Mouse (Mus musculus) cerebellum, adult 11-12 months (tissue): ENCODE measurements around the gene Smarcd3.
A peak's percentile ranks its signal among the peaks of the same experiment; 100 is the strongest.

Experiments used
- DNase-seq: peaks from one replicate; pipeline ENCODE4 v3.0.0; 2022

Gene Smarcd3

DNA sequence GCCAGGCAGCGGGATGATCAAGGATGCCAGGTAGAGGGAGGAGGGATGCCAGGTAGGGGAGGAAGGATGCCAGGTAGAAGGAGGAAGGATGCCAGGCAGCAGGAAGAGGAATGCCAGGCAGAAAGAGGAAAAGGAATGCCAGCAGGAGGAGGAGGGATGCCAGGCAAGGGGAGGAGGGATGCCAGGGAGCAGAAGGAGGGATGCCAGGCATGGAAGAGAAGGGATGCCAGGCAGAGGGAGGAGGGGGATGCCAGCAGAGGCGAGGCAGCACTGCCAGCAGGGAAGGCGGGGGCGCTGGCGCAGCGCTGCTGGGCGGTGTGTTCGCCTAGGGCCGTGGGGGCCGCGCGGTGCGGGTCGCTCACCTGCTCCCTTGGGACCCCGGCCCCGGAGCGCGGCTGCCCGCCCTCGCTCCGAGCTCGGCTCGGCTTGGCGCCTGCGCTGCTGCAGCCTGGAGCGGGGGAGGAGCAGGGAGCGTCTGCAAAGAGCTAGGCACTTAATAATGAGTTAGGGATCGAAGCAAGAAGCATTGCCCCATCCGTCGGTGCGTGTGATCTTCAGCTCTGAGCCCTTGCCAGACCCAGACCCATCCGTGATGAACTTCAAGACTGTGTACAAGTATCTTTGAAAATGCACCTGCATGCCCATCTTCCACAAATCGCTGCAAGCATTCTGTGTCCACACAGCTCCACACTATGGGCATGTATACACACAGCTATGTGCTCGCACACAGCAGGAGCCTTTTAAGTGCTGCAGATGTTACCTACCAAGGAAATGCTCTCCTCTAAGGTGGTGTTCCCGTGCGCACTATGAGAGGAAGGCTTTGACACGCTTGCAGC is at the start of gene Smarcd3:
Gene Smarcd3 (minus strand): TSS at position 426 of the 836 bp plus-strand sequence.
- peak; percentile 96 for DNase-seq

DNA sequence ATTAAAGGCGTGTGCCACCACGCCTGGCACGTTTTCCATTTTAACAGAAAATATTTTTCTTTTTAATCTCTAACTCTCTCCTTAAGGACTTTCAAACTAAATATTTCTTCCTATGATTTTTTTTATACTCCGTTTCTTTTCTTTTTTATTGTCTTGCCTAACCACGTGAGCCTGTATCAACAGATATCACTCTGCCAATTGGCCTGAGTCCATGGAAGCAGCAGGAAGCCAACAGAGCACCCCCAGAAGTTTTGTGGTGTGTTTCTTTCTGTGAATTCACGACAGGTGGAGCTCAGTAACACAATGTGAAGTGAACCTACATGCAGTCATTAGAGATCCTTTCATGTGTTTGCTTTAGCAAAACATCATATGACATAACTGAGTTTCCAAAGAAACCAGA is 37.2 kb upstream of the Smarcd3 start:
- DNase-seq: no peak

DNA sequence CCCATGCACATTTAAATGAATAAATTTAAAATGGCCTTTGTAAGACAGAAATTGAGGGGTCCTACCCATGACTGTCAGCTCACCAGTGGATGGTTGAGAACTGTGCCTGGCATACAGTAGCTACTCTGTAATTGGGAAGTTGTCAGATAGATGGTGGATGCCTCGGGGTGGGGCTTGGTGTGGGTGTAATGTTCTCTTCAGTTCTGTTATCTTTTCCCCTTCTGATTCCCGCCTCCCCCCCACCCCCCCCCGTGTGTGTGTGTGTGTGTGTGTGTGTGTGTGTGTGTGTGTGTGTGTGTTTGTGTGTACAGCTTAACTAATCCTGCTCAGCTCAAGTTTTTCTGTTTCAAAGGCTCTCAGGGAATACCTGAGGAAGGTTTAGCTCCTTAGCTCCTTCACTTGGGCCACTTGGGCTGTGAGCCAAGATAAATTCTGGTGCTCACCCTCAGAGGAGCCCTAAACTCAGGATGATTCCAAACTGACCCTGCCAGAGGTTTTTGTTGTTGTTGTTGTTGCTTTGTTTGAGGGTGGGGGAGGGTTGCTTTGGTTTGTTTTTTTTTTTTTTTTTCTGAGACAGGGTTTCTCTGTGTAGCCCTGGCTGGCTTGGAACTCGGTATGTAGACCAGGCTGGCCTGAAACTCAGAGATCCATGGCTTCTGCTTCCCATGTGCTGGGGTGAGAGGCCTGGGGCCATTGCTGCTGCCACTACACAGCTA is 35.7 kb upstream of the Smarcd3 start:
- DNase-seq: no peak

DNA sequence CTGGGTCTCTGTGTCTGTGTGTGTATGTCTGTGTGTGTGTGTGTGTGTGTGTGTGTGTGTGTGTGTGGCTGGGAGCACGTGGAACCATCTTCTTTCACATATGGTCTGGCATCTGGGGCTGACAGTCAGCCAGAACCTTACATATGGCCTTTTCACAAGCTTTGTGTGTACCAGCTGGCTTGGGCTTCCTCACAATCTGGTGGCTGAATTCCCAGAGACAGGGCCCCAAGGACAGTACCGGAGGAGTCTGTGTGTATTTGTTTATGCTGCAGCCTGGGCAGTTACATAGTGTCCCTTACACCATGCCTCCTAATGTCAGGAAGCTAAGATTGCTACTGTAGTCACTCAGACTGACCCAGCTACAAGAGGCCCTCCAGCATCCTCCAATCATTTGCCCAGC is 32.9 kb upstream of the Smarcd3 start:
- DNase-seq: peak; percentile 43

DNA sequence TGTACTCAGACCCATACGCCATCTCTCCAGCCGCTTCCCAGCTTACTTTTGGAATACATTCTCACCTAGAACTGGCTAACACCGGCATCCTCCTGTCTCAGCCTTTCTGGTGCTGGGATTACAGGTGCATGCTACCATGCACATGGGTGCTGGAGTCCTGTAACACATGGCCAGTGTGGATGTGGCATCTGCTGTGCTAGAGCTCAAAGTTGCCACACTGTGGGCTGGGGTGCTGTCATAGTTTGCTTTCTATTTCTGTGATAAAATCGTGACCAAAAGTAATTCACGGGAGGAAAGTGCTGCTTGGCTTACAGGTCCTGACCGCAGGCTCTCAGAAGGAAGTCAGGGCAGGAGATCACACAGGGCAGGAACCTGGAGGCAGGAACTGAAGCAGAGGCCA is 30.3 kb upstream of the Smarcd3 start:
- no peak for DNase-seq

DNA sequence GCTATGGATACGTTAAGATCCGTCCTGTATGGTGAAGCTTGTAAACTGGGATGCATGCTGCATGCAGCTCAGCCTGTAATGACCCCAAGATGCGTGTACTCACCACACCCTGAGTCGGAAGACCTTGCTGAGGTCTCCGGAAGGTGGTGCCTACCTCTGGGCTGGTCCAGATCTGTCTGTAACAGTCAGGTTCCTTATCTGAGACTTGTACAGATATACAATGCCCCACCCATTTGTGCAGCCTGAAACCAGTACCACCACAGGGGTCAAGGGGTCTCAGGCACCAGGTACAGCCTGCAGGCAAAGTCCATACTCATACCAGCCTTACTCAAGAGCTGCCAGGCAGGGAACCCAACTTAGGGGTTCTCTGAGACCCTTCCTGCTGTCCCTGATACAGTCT is 28.6 kb upstream of the Smarcd3 start:
- DNase-seq: no peak

DNA sequence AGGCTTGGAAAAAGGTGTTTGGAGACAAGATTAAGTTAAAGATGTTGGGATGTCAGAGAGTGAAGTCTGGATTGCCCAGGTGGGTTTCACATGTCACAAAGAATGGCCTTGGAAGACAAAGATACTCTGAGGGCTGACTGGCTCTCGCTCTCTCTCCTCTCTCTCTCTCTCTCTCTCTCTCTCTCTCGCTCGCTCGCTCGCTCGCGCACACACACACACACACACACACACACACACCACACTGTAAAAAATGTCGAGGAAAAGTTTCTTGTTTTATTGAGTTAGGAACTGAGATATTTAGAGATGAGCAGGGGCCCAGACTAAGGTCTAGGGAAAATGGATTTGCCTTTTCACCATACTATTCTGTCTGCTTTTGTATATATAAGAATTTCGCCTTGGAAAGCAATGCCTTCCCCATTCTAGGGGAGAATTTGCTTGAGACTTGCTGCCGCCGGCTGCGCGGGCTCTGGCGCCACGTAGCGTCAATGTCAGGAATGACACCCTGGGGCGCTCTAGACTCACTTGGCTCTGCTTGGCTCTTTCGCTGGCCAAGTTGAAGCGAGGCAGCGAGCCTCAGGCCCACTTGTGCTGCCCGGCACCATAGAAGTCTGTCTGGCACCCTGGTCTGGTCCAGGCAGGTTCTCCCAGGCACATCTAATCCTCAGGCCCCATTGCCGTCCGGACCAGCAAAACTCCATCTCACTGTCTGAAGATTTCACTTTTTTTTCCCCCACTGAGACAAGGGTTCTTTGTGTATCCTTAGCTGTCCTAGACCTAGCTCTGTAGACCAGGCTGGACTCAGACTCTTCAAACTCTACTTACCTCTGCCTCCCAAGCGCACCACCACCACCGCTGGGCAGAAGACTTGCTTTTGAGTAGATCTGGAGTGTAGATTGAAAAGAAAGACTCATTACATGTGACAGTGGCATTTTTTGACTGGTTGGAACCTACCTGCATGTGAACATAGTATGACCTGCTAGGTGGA is 27.8 kb upstream of the Smarcd3 start:
- peak; percentile 78 for DNase-seq

DNA sequence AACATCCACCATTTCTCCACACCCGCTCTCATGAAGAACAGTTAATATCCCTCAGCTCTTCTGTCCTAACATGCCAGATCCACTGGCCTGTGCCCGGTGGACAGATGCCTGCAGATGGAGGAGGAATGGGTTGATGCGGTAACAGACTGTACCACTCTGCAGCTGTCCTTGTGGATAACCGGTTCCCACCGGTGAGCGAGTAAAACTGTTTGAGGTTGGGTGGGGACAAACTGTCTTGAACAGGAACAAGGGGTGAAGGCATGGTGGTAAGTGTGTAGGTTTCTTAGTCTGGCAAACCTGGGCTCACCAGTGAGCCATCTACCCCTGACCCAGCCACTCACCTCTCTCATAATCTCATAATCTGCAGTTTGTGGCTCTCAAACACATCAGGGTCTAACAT is 27.1 kb upstream of the Smarcd3 start:
- DNase-seq: no peak

DNA sequence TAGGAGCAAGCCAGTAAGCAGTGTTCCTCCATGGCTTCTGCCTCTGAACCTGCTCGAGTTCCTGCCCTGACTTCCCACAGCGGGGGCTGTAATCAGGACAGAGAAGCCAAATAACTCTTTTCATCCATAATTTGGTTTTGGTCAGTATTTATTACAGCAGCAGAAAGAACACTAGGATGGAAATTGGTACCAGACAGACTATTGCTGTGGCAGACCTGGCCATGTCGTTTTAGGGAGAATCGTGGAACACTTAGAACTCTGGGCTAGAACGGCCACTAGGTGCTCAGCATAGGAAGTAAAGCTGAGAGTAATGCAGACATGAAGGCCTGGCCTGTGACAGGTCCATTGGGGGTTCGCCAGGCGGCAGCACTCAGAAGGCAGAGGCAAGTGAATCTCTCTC is 25.5 kb upstream of the Smarcd3 start:
- DNase-seq: no peak

DNA sequence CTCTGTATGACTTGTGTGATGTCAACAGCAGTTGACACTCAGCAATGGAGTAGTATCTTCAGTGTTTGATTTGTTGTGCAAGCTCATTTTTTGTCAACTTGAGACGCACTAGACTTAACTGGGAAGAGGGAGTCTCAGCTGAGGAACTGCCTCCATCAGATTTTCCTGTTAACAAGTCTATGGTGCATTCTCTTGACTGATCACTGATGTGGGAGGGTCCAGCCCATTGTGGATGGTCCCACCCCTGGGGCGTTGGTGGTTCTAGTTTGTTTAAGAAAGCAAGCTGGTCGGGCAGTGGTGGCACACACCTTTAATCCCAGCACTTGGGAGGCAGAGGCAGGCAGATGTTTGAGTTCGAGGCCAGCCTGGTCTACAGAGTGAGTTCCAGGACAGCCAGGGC is 25.0 kb upstream of the Smarcd3 start:
- no peak for DNase-seq

DNA sequence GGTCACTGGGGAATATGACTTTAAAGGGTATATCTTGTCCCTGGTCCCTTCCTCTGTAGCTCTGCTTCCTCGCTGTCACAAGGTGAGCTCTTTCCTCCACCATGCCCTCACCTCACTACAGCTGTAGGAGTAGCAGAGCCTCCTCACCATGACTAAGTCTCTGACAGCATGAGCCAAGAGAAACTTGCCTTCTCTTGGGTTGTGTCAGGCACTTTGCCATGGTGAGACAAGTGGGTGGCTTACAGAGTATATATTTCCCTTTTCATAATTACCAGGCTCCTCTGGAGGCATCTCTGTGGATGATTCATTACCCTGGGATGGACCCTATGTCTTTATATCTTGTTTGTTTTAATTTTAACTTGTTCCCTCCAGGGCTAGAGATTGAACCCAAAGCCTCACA is 21.2 kb upstream of the Smarcd3 start:
- no peak for DNase-seq

DNA sequence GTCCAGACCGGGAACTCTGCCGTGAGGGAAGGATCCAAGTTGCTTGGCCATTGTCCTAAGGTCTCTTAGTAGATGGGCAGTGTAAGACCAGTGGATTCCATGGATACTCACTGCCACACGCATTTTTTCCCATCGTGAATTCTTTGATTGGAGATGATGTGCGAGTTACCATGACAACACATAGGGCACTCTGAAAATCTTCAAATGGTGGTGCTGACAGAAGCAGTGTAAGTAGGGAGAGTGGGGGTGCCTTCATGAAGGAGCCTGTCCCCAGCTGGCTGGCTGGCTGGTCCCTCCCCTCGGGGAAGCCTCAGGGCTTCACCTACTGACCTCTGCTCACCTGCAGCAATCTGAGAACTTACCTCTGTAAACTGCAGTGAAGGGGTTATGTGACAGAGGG is 14.9 kb upstream of the Smarcd3 start:
- DNase-seq: no peak

DNA sequence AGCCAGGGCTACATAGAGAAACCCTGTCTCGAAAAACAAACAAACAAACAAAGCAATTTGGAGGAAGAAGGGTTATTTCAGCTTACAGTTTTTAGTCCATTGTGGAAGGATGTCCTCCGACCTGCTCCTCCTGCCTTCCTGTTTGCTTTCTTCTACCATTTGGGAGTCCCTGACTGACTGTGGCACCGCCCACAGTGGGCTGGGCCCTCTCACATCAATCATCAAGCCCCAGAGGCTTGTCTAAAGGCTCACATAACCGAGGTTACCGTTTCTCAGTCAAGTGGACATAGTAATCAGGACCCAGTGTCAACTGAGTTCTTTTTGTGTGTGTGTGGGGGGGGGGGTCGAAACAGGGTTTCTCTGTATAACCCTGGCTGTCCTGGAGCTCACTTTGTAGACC is 13.9 kb upstream of the Smarcd3 start:
- DNase-seq: no peak

DNA sequence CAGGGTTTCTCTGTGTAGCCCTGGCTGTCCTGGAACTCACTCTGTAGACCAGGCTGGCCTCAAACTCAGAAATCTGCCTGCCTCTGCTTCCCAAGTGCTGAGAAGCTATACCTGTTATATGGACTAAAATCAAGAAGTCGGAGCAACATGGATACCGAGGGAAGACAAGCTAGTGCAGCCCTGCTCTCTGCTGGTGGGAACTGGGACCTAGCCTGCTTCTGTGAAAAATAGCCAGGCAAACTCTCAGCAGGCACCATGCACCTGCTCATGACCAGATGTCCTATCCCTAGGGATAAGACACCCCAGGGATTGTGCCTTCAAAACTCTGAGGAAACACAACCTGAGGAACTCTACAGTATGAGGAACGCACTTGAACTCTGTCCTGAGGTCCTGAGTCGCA is 12.8 kb upstream of the Smarcd3 start:
- no peak for DNase-seq

DNA sequence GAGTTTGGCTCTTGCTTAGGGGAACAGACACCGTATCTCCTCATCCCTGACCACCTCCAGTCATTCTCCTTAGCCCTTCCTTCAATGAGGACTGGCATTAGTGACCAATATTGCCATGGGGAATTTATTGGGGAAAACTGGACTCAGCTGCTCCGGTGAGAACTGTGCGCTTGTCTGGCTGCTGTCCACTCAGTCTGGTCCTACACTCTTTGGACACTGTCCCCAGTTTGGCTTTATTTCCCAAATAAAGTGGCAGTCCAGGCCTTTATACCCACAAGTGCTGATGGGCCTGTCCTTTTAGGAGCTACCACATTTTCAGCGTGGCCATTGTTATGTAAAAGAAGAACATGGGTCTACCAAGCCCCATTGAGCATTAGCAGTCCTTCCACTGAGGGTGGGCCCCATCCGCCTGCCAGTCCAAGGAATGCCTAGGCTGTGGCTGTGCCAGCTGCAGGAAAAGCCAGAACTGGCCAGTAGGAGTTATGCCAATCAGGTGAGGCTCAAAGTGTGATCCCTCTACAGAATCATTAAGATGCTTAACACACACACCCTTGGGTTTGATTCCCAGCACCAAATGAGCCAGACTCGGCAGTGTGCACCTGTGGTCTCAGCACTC is 11.4 kb upstream of the Smarcd3 start:
- no peak for DNase-seq

DNA sequence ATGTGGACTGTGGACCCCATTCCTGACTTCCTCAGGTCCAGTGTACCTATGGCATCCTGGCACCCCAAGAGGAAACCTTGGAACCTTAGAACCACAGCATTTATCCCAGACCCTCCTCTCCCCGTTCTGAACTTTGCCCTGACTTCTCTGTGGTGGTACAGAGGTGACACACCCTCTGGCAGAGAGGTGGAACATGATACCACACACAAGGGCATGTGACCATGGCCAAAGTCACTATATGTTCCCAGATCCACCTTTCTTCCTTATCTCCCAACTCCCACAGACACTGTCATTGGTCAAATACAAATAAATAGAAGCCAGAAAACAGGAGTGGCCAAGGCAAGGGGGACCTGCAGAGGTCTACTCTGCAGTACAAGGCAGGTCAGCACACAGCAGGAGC is 10.9 kb upstream of the Smarcd3 start:
- no peak for DNase-seq

DNA sequence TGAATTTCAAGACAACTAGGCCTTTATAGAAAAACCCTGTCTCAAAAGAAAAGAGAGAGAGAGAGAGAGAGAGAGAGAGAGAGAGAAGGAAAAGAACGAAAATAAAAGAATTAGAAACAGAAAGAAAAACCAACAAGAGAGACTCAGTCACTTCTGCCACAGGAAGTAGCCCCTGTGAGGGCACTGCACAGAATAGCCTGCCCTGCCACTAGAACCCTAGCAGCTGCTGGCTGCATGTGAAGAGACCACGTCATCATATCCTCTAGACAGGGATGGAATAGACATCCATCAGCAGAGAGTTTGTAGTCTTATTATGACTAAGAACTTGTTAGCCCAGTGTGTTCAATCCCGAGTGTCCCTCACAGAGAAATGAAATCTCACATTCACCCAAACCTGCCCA is 5.5 kb upstream of the Smarcd3 start:
- DNase-seq: no peak

DNA sequence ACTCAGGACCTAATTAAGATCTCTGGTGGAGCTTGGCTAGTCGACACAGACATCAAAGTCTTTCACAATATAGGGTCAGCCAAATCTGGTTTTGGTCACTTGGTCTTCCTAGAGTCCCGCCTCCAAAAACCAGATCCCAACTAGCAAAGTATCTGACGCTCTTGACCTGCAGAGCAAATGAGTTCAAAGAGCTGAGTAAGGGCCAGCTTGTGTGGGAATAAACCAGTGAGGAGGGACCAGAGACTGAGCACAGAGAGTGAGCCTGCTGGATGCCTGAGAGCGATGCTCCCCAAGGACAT is 560 bp upstream of the Smarcd3 start:
- DNase-seq: no peak

DNA sequence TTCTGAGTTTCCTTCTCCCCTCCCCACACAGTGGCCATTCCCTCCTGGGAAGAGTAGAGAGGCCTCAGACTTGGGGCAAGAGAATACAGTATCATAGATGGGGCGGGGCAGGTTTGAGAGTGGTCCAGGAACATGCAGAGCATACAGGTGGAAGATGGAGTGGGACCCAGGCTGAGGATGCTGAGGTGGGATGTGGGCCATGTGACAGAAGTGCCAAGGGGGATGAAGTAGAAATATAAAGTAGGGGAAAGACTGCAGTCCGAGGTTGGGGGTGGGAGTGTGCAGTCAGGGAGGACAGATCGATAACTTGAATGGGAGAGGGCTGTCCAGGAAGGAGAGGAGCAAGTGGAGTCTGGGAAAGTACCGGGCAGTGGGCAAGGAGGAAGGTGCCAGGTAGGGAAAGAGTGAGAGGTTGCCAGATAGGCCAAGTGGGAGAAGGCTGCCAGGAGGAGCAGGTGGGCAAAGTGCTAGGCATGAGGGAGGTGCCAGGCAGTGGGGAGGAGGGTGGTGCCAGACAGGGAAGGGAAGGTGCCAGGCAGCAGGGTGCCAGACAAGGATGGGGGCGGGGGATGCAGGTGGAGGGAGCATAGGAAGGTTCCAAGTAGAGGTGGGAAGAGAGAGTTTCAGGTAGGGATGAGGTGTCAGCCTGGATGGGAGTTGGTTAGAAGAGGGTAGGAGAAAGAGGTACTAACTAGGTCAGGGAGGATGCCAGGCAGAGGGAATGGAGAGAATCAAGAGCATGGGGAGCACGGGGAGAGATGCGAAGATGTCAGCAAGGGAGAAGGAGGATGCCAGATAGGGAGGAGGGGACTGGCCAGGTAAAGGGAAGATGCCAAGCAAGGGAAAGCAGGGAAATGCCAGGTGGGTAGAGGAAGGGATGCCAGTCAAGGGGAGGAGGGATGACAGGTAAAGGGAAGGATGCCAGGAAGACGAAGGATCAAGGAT is 898 bp downstream of the Smarcd3 start:
- DNase-seq: peak; percentile 95

DNA sequence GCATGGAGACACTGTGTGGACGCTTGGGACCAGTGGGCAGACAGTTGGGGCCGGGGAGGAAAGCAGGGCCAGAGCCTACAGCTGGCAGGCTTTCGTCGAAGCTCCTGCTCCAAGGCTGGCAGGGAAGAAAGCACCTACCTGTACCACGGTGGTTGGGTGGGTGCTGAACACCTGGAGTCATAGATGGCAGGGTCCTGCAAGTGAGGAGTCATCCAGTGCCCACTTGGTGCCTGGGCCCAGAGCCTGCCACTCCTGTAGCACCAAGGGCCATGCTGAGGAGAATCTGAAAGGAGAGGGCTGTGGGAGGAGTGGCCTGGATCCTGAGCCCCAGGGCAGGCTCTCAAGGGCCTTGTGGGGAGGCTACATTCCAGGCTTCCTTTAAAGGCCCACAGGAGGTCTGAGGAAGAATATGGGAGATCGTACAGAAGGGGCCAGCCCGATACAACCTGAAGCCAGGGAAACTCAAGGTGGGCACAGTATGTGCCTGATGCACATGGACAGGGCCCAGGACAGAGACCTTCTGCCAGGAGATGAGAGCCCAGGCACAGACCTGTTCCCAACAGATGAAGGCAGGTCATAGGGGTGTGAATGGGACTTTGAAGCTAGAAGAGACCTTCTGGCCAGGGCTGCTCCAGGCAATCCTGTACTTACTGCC is 1.7 kb downstream of the Smarcd3 start:
- peak; percentile 71 for DNase-seq

DNA sequence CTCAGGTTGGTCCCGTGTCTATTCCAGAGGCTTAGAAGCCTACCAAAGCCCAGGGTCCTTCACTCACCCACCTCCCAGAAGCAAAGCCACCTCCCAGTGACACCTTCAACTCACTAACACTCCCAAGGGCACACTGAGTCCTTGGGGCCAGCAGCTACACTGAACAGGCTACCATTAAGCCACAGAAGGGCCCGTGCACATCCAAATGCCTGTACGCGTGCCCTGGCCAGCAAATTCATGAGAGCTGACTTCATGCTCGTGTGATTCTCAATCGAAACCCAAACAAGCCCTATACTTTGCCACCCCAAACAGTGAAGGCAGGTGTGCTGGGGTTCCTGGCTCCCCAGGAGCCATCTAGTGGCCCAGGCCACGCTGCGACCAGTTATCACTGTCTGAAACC is 3.6 kb downstream of the Smarcd3 start:
- no peak for DNase-seq
